In the genomic region with DNA sequence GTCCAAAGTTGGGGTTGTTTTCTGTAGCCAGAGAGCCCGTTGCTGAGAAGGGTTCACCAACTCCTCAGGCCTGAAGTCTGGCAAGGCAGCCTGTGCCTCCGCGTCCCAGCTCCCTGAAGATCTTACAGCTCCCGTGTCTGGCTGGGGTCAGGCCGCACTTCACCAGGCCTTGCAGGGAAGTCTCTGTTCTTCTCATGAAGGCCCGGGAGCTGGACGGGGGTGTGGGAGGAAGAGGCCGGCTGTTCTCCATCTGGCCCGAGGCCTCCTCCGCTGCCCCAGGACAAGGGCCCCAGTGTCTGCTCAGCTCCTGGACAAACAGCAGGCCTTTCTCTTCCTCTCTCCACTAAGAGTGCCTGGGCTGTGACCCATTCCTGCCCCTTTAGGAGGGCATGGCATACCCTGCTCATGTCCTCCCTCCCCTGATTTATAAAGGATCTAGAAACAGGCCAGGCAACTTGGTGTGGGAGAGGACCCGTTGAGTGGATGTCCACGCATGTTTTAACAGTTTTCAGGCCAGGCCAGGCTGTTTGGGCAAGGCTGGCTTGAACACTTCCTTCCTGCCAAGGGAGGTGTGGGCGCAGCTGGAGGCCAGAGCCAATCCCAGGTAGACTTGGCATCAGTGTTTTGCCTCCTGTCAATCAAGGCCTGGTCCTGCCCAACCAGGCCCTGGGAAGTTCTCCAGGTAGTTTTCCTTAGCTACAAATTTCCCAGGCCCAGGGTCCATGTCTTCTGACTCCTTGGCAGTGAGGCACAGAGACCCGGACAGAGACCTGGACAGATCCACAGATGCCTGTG, we compare ENCODE assay signal across 10 mouse cellular contexts. TPM values are rescaled to one million over a fixed set of nuclear protein-coding genes. Genes with fewer than 3 reads are reported as not detected.
DNase-seq lines count a peak whose midpoint lies in the region; ATAC-seq and TF ChIP-seq lines count a peak whose summit lies in the region.
"Had no signal": no experiment of that assay in that cellular context is flagged by ENCODE, and none has a peak within 500 bp of the region (broad histone marks: within the 10 kb centered on the region; RNA-seq: fewer than 3 reads in every experiment).

No protein-coding gene starts in this region.

- no peaks in the 10 kb centered on the region for H3K36me3 ChIP-seq in hindbrain, embryonic 14.5 days (replicated peaks; ENCODE audit: control insufficient read depth, insufficient read depth)
- no peaks in the 10 kb centered on the region for H3K36me3 ChIP-seq in hindbrain, embryonic 16.5 days (ENCODE audit: control insufficient read depth, insufficient read depth, low read length)
- H3K36me3 ChIP-seq in ES-Bruce4 (ENCODE audit: control insufficient read depth, insufficient read depth, low read length, poor library complexity, severe bottlenecking), result no peaks in the 10 kb centered on the region
- H3K36me3 ChIP-seq in embryonic facial prominence, embryonic 15.5 days, result no peaks in the 10 kb centered on the region
- H3K36me3 ChIP-seq in limb, embryonic 14.5 days (ENCODE audit: control insufficient read depth, insufficient read depth, low read length), result no peaks in the 10 kb centered on the region
- H3K36me3 ChIP-seq: G1E had no signal

- no peaks in the 10 kb centered on the region for H3K27me3 ChIP-seq in hindbrain, embryonic 14.5 days (ENCODE audit: control insufficient read depth, insufficient read depth, low read length)
- no peaks in the 10 kb centered on the region for H3K27me3 ChIP-seq in hindbrain, embryonic 16.5 days (replicated peaks; ENCODE audit: control insufficient read depth, insufficient read depth, low read length)
- no peaks in the 10 kb centered on the region for H3K27me3 ChIP-seq in ES-Bruce4 (ENCODE audit: control insufficient read depth, insufficient read depth, low read length, poor library complexity, severe bottlenecking)
- no peaks in the 10 kb centered on the region for H3K27me3 ChIP-seq in embryonic facial prominence, embryonic 15.5 days
- no peaks in the 10 kb centered on the region for H3K27me3 ChIP-seq in limb, embryonic 14.5 days (ENCODE audit: control insufficient read depth, insufficient read depth, low read length)

- H3K4me1 ChIP-seq in hindbrain, embryonic 14.5 days (replicated peaks; ENCODE audit: control insufficient read depth, insufficient read depth, low read length), result no peaks in the 10 kb centered on the region
- no peaks in the 10 kb centered on the region for H3K4me1 ChIP-seq in hindbrain, embryonic 16.5 days (ENCODE audit: control insufficient read depth, insufficient read depth, low read depth, low read length)
- H3K4me1 ChIP-seq in ES-Bruce4 (ENCODE audit: control insufficient read depth, insufficient read depth, low read length), result peaks cover 13% of the 10 kb centered on the region
- peaks cover 24% of the 10 kb centered on the region for H3K4me1 ChIP-seq in embryonic facial prominence, embryonic 15.5 days
- peaks cover 6% of the 10 kb centered on the region for H3K4me1 ChIP-seq in limb, embryonic 14.5 days (ENCODE audit: control insufficient read depth, insufficient read depth, low read length)

- 84% methylated on average over 14 of the region's 14 CpGs for WGBS in hindbrain, embryonic 14.5 days
- WGBS in hindbrain, embryonic 16.5 days, result 75% methylated on average over 14 of the region's 14 CpGs
- WGBS in embryonic facial prominence, embryonic 15.5 days, result 45% methylated on average over 14 of the region's 14 CpGs
- 51% methylated on average over 14 of the region's 14 CpGs for WGBS in limb, embryonic 14.5 days

- 0 out of 2 replicates have a peak overlapping the region, but pooled peaks have one; percentile 9 for H3K27ac ChIP-seq in hindbrain, embryonic 14.5 days
- no peak overlapping the region for H3K27ac ChIP-seq in hindbrain, embryonic 16.5 days (ENCODE audit: low read depth, low read length)
- H3K27ac ChIP-seq in ES-Bruce4 (ENCODE audit: insufficient read depth, low read length), result peak overlapping the region; percentile 62
- peak overlapping the region; percentile 76 for H3K27ac ChIP-seq in embryonic facial prominence, embryonic 15.5 days (replicated peaks)
- H3K27ac ChIP-seq in limb, embryonic 14.5 days (replicated peaks; ENCODE audit: low read depth, low read length), result peak overlapping the region; percentile 79

- H3K4me3 ChIP-seq in hindbrain, embryonic 14.5 days (replicated peaks; ENCODE audit: low read length), result no peak overlapping the region
- H3K4me3 ChIP-seq in hindbrain, embryonic 16.5 days (ENCODE audit: low read length), result no peak overlapping the region
- no peak overlapping the region for H3K4me3 ChIP-seq in ES-Bruce4 (ENCODE audit: low read depth, low read length)
- H3K4me3 ChIP-seq in embryonic facial prominence, embryonic 15.5 days (replicated peaks), result no peak overlapping the region
- H3K4me3 ChIP-seq in limb, embryonic 14.5 days (replicated peaks; ENCODE audit: low read length), result no peak overlapping the region

- H3K9me3 ChIP-seq in hindbrain, embryonic 14.5 days (ENCODE audit: control insufficient read depth, low read length), result no peaks in the 10 kb centered on the region
- no peaks in the 10 kb centered on the region for H3K9me3 ChIP-seq in hindbrain, embryonic 16.5 days (ENCODE audit: control insufficient read depth, low read length)
- H3K9me3 ChIP-seq in ES-Bruce4 (replicated peaks; ENCODE audit: control insufficient read depth, insufficient read depth, low read length, poor library complexity, severe bottlenecking), result no peaks in the 10 kb centered on the region
- no peaks in the 10 kb centered on the region for H3K9me3 ChIP-seq in embryonic facial prominence, embryonic 15.5 days (replicated peaks)
- H3K9me3 ChIP-seq in limb, embryonic 14.5 days (ENCODE audit: control insufficient read depth, low read length), result no peaks in the 10 kb centered on the region

- no peak overlapping the region for H3K4me2 ChIP-seq in hindbrain, embryonic 14.5 days (replicated peaks)
- no peak overlapping the region for H3K4me2 ChIP-seq in hindbrain, embryonic 16.5 days (ENCODE audit: low read length)
- no peak overlapping the region for H3K4me2 ChIP-seq in embryonic facial prominence, embryonic 15.5 days (replicated peaks)
- no peak overlapping the region for H3K4me2 ChIP-seq in limb, embryonic 14.5 days (replicated peaks; ENCODE audit: low read depth, low read length, severe bottlenecking)

- no peak for TF ChIP-seq EP300 in ES-Bruce4 (IDR thresholded peaks at IDR 0.05; ENCODE audit: insufficient read depth, low read depth, low read length)

- ATAC-seq in hindbrain, embryonic 14.5 days (ENCODE audit: low FRiP score), result no peak
- ATAC-seq in hindbrain, embryonic 16.5 days, result no peak
- no peak; the same call in 1 of the 2 replicates for ATAC-seq in embryonic facial prominence, embryonic 15.5 days (ENCODE audit: insufficient number of reproducible peaks, low FRiP score, low TSS enrichment, low read depth)
- peak; percentile 47 for ATAC-seq in limb, embryonic 14.5 days (ENCODE audit: low FRiP score, low read depth)

- H3K9ac ChIP-seq in hindbrain, embryonic 14.5 days, result no peak overlapping the region
- no peak overlapping the region for H3K9ac ChIP-seq in hindbrain, embryonic 16.5 days (ENCODE audit: low read depth, low read length)
- no peak overlapping the region for H3K9ac ChIP-seq in ES-Bruce4 (ENCODE audit: low read depth, poor library complexity, severe bottlenecking)
- H3K9ac ChIP-seq in embryonic facial prominence, embryonic 15.5 days, result no peak overlapping the region
- no peak overlapping the region for H3K9ac ChIP-seq in limb, embryonic 14.5 days (ENCODE audit: low read depth, low read length, severe bottlenecking)

- no peak for DNase-seq in hindbrain, embryonic 14.5 days (ENCODE audit: low spot score)
- no peak for DNase-seq in limb, embryonic 14.5 days (ENCODE audit: low spot score)
- no peak for DNase-seq in yolk sac, embryonic 10.5 days (ENCODE audit: low spot score)
- DNase-seq in gastrocnemius, postnatal 4 days (ENCODE audit: low spot score in 2 of 2), result no peak
- DNase-seq in spleen, adult 18-20 months, result no peak
- DNase-seq: gastrocnemius, postnatal 25 days had no signal

- TF ChIP-seq CTCF in ES-Bruce4 (IDR thresholded peaks at IDR 0.05; ENCODE audit: low read depth, low read length), result no peak

- TF ChIP-seq POLR2A in ES-Bruce4 (IDR thresholded peaks at IDR 0.05; ENCODE audit: insufficient read depth, low read length), result no peak
- no peak for TF ChIP-seq POLR2A in limb, embryonic 14.5 days (IDR thresholded peaks at IDR 0.05; ENCODE audit: borderline replicate concordance, extremely low read depth, insufficient read depth, insufficient read length)

RNA-seq across cellular contexts. Expression of gene Itpr3, which starts 8.5 kb away (rescaled TPM):
- 1.2 and 1.8 TPM in 2 replicates for polyA plus RNA-seq in hindbrain, embryonic 14.5 days (2014; fragmentation: Nextera tagmentation; extraction: Ambion mirVana)
- polyA plus RNA-seq in hindbrain, embryonic 16.5 days (2015; fragmentation: Nextera tagmentation; extraction: Ambion mirVana), result 0.84 and 0.94 TPM in 2 replicates
- 17.2 and 21.9 TPM in 2 replicates for polyA plus RNA-seq in ES-Bruce4 (2011; ENCODE audit: insufficient read depth, insufficient read length, low read depth, missing spikeins)
- 5.3 TPM in 2 replicates for polyA plus RNA-seq in embryonic facial prominence, embryonic 15.5 days (2015; fragmentation: Nextera tagmentation; extraction: Ambion mirVana)
- polyA plus RNA-seq in limb, embryonic 14.5 days (2012; rRNA removed), result 12.4 and 13.9 TPM in 2 replicates
- 5.1 and 5.6 TPM in 2 replicates for polyA plus RNA-seq in limb, embryonic 14.5 days (2014; fragmentation: Nextera tagmentation; extraction: Ambion mirVana)
- 1 to 10 TPM; 8.7 to 9.1 TPM for total RNA-seq in gastrocnemius, postnatal 4 days (2021)

RNA-seq across cellular contexts. Expression of gene Bak1, which starts 19.8 kb away (rescaled TPM):
- polyA plus RNA-seq in hindbrain, embryonic 14.5 days (2014; fragmentation: Nextera tagmentation; extraction: Ambion mirVana), result 5.9 and 6.9 TPM in 2 replicates
- 4.0 and 4.1 TPM in 2 replicates for polyA plus RNA-seq in hindbrain, embryonic 16.5 days (2015; fragmentation: Nextera tagmentation; extraction: Ambion mirVana)
- 66.6 and 78.1 TPM in 2 replicates for polyA plus RNA-seq in ES-Bruce4 (2011; ENCODE audit: insufficient read depth, insufficient read length, low read depth, missing spikeins)
- polyA plus RNA-seq in embryonic facial prominence, embryonic 15.5 days (2015; fragmentation: Nextera tagmentation; extraction: Ambion mirVana), result 5.6 and 7.3 TPM in 2 replicates
- 48.6 and 55.3 TPM in 2 replicates for polyA plus RNA-seq in limb, embryonic 14.5 days (2012; rRNA removed)
- 7.9 and 11.1 TPM in 2 replicates for polyA plus RNA-seq in limb, embryonic 14.5 days (2014; fragmentation: Nextera tagmentation; extraction: Ambion mirVana)
- 10 to 100 TPM; 30.2 to 35.2 TPM for total RNA-seq in gastrocnemius, postnatal 4 days (2021)
